Mouse (Mus musculus) thymus, adult 2 months (tissue): ENCODE results near the gene Rabep2.

Experiments used
- CTCF ChIP-seq: fragments of 200-500 bp; IDR thresholded peaks from 2 replicates; pipeline ENCODE4 v1.5.1; 2012; ENCODE audit warnings: mild to moderate bottlenecking, control low read depth, low read length, moderate library complexity, borderline replicate concordance; ENCODE audit not compliant: control insufficient read depth, poor library complexity, insufficient read depth; ENCODE audit errors: extremely low read depth
- POLR2A ChIP-seq: fragments of 200-500 bp; IDR thresholded peaks from 2 replicates; pipeline ENCODE4 v1.6.1; 2012; ENCODE audit warnings: mild to moderate bottlenecking, low read length, control low read depth, moderate library complexity; ENCODE audit not compliant: control insufficient read depth, poor library complexity, insufficient read depth; ENCODE audit errors: extremely low read depth

DNA sequence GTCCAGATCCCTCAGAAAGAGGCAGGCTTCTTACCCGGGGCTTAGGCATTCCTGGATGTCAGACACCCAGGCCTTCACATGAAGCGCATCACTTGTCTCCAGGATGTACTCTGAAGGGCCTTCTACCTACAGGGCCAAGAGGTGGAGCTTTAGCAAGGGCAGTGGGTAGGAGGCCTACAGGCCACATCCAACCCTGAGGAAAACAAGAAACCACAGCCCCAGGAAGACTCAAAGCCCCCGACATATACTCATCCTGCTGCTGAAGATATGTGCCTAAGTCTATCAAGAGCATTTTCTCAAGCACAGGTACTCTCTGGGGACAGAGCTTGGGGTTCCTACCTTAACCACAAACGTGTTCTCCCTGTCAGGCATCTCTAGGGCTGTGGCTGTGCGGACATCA, 42.8 kb downstream of the Rabep2 start:
- TF ChIP-seq POLR2A, result no peak
- no peak for TF ChIP-seq CTCF
